Mouse (Mus musculus) C2C12 (cell line): ENCODE measurements around the gene Mapk8ip3.

ENCODE experiments used
- CTCF ChIP-seq: IDR thresholded peaks from one replicate; pipeline ENCODE4 v1.5.1; 2011; ENCODE audit not compliant: control insufficient read depth, insufficient read depth, insufficient read length
- FOSL1 ChIP-seq: IDR thresholded peaks from one replicate; pipeline ENCODE4 v1.8.0; 2011; ENCODE audit warnings: mild to moderate bottlenecking, low read length; ENCODE audit not compliant: poor library complexity, insufficient read depth, severe bottlenecking
- MYOD1 ChIP-seq: IDR thresholded peaks from one replicate; pipeline ENCODE4 v1.6.1; 2011; ENCODE audit warnings: low read depth; ENCODE audit not compliant: control insufficient read depth, insufficient read length
- MYOG ChIP-seq: IDR thresholded peaks from one replicate; pipeline ENCODE4 v1.6.1; 2011; ENCODE audit not compliant: control insufficient read depth, insufficient read length; ENCODE audit errors: extremely low read depth

GRCm38 (mm10) chr17:24899153-24899552, 37.6 kb downstream of the Mapk8ip3 start:
- TF ChIP-seq MYOD1 = no peak
- no peak for TF ChIP-seq CTCF
- no peak for TF ChIP-seq FOSL1
- no peak for TF ChIP-seq MYOG
